Mouse (Mus musculus): ENCODE data around the gene Arhgap24. TPM values are rescaled to one million over a fixed set of nuclear protein-coding genes. Genes with fewer than 3 reads are reported as not detected.

Gene Arhgap24
- polyA plus RNA-seq, 1 experiment from 2014 or later = 14.8 TPM

- no peak for DNase-seq (ENCODE audit: low spot score)
- Histone ChIP-seq H3K4me1 (replicated peaks; ENCODE audit: control insufficient read depth, insufficient read depth, low read length) (peaks cover 24% of the 10 kb centered on the region), H3K9me3 (ENCODE audit: control insufficient read depth, low read length) (no peaks in the 10 kb centered on the region), H3K27me3 (replicated peaks; ENCODE audit: control insufficient read depth, insufficient read depth, low read length) (no peaks in the 10 kb centered on the region), H3K36me3 (ENCODE audit: control insufficient read depth, insufficient read depth, low read length) (no peaks in the 10 kb centered on the region), H3K4me2 (ENCODE audit: low read length) (no peak overlapping the region), H3K9ac (ENCODE audit: low read length) (no peak overlapping the region), H3K27ac (ENCODE audit: low read depth) (no peak overlapping the region), H3K4me3 (ENCODE audit: low read depth, low read length) (no peak overlapping the region)
- ATAC-seq (replicated peaks; ENCODE audit: low FRiP score, low TSS enrichment, low read depth) = no peak
- whole genome bisulfite sequencing = 79% methylated on average over 10 of the region's 10 CpGs
These were observed 284.5 kb downstream of the Arhgap24 start for GRCm38 (mm10) chr5:102765694-102766093.

GRCm38 (mm10) chr5:102766311-102767057 lies 285.3 kb downstream of the Arhgap24 start:
- Histone ChIP-seq H3K4me3 (ENCODE audit: low read depth, low read length) (no peak overlapping the region), H3K4me1 (replicated peaks; ENCODE audit: control insufficient read depth, insufficient read depth, low read length) (peaks cover 30% of the 10 kb centered on the region), H3K36me3 (ENCODE audit: control insufficient read depth, insufficient read depth, low read length) (no peaks in the 10 kb centered on the region), H3K9ac (ENCODE audit: low read length) (no peak overlapping the region), H3K4me2 (ENCODE audit: low read length) (no peak overlapping the region), H3K9me3 (ENCODE audit: control insufficient read depth, low read length) (no peaks in the 10 kb centered on the region), H3K27ac (ENCODE audit: low read depth) (no peak overlapping the region), H3K27me3 (replicated peaks; ENCODE audit: control insufficient read depth, insufficient read depth, low read length) (no peaks in the 10 kb centered on the region)
- DNase-seq (ENCODE audit: low spot score) (no peak), ATAC-seq (replicated peaks; ENCODE audit: low FRiP score, low TSS enrichment, low read depth) (no peak)
- 85% methylated on average over 6 of the region's 6 CpGs for WGBS

DNA sequence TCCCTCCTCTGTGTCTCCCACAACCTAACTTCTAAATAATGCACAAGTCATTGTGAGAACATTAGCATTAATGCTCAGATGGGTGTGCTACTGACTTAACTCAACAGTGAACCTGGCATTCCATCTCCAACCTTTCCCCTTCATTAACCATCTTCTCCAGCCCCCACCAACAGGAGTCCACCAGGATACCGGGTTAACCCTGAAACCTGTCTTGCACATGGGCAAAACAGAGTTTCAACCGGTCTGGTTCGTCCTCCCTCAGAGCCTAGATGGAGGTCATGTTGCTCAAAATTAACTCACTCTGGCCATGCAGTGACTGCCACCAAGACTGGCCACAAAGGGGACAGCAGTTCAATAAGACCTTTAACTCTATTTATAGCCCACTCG lies 285.9 kb downstream of the Arhgap24 start:
- H3K27me3 ChIP-seq (replicated peaks; ENCODE audit: control insufficient read depth, insufficient read depth, low read length) = no peaks in the 10 kb centered on the region
- DNase-seq (ENCODE audit: low spot score) (no peak), ATAC-seq (replicated peaks; ENCODE audit: low FRiP score, low TSS enrichment, low read depth) (no peak)
- 83% methylated on average over 4 of the region's 4 CpGs for WGBS
- no peak overlapping the region for H3K4me3 ChIP-seq (ENCODE audit: low read depth, low read length)
- H3K27ac ChIP-seq (ENCODE audit: low read depth) = no peak overlapping the region
- H3K36me3 ChIP-seq (ENCODE audit: control insufficient read depth, insufficient read depth, low read length) = no peaks in the 10 kb centered on the region
- H3K9ac ChIP-seq (ENCODE audit: low read length) = no peak overlapping the region
- no peaks in the 10 kb centered on the region for H3K9me3 ChIP-seq (ENCODE audit: control insufficient read depth, low read length)
- no peak overlapping the region for H3K4me2 ChIP-seq (ENCODE audit: low read length)
- H3K4me1 ChIP-seq (replicated peaks; ENCODE audit: control insufficient read depth, insufficient read depth, low read length) = peaks cover 30% of the 10 kb centered on the region

GRCm38 (mm10) chr5:102767822-102768221 lies 286.6 kb downstream of the Arhgap24 start:
- WGBS = 69% methylated on average over 7 of the region's 7 CpGs
- Histone ChIP-seq H3K9ac (ENCODE audit: low read length) (no peak overlapping the region), H3K27ac (ENCODE audit: low read depth) (no peak overlapping the region)

DNA sequence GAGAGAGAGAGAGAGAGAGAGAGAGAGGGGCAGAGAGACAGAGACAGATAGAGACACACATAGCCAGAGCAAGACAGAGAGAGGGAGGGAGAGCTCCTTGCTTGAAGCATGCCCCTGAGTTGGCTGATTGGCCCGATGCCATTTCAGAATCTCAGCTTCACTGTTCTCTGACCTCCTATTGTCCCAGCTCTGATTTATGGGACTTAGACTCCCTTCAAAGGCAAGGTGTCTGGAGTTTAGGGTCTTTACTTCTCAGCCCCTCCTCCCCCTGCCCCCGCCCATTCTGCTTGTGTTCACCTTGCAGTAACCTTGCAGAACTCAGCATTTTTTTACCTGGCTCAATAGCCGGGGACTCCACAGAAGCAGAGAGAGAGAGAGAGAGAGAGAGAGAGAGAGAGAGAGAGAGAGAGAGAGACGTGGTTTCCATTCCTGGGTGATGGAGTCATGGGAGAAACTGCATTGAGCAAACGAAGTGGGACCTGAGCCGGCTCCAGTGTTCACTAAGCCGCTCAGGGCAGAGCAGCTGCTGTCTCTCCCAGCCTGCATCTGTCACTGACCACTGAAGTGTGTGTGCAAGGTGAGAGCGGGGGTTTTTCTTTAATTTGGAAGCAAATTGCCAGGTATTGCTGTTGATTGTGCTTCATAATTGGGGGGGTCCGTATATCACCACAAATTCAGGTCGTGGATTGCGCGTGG lies 287.3 kb downstream of the Arhgap24 start:
- Histone ChIP-seq H3K27ac (ENCODE audit: low read depth) (no peak overlapping the region), H3K27me3 (replicated peaks; ENCODE audit: control insufficient read depth, insufficient read depth, low read length) (no peaks in the 10 kb centered on the region), H3K36me3 (ENCODE audit: control insufficient read depth, insufficient read depth, low read length) (no peaks in the 10 kb centered on the region), H3K4me2 (ENCODE audit: low read length) (peak overlapping the region; percentile 34), H3K9ac (ENCODE audit: low read length) (0 out of 2 replicates have a peak overlapping the region, but pooled peaks have one; percentile 13), H3K9me3 (ENCODE audit: control insufficient read depth, low read length) (no peaks in the 10 kb centered on the region), H3K4me3 (ENCODE audit: low read depth, low read length) (no peak overlapping the region), H3K4me1 (replicated peaks; ENCODE audit: control insufficient read depth, insufficient read depth, low read length) (peaks cover 25% of the 10 kb centered on the region; the same call in 1 of the 2 replicates)
- ATAC-seq (replicated peaks; ENCODE audit: low FRiP score, low TSS enrichment, low read depth) (peak; percentile 83; the same call in 1 of the 2 replicates), DNase-seq (ENCODE audit: low spot score) (no peak)
- WGBS = 20% methylated on average over 12 of the region's 12 CpGs

More at GRCm38 (mm10) chr5:102767822-102768221, 286.6 kb downstream of the Arhgap24 start:
- H3K27me3 ChIP-seq (replicated peaks; ENCODE audit: control insufficient read depth, insufficient read depth, low read length) = no peaks in the 10 kb centered on the region
- DNase-seq (ENCODE audit: low spot score) = no peak
- H3K36me3 ChIP-seq (ENCODE audit: control insufficient read depth, insufficient read depth, low read length) = no peaks in the 10 kb centered on the region
- peaks cover 25% of the 10 kb centered on the region for H3K4me1 ChIP-seq (replicated peaks; ENCODE audit: control insufficient read depth, insufficient read depth, low read length)
- H3K9me3 ChIP-seq (ENCODE audit: control insufficient read depth, low read length) = no peaks in the 10 kb centered on the region
- no peak overlapping the region for H3K4me2 ChIP-seq (ENCODE audit: low read length)
- no peak for ATAC-seq (replicated peaks; ENCODE audit: low FRiP score, low TSS enrichment, low read depth)
- H3K4me3 ChIP-seq (ENCODE audit: low read depth, low read length) = no peak overlapping the region

DNA sequence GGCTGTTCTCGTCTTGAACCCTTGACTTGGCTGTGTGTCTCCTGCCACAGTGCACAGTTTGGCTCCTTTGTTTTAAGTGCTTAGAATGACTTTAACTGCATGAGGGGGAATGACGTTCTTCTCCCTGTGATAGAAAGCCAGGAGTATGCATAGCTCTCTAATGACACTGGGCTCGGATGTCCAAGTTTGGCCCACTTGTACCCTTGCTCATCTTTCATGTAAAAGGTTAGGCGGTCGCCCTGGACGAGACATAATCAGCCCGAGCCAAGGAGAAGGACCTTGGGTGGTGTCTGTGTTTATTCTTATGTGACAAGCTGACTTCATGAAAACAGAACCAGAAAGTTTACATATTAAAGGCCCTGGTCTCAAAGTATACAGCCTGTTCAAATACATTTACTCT lies 289.4 kb downstream of the Arhgap24 start:
- no peak for DNase-seq (ENCODE audit: low spot score)
- H3K27me3 ChIP-seq (replicated peaks; ENCODE audit: control insufficient read depth, insufficient read depth, low read length) = no peaks in the 10 kb centered on the region
- WGBS = 39% methylated on average over 7 of the region's 7 CpGs
- no peak overlapping the region for H3K27ac ChIP-seq (ENCODE audit: low read depth)
- ATAC-seq (replicated peaks; ENCODE audit: low FRiP score, low TSS enrichment, low read depth) = no peak
- H3K4me2 ChIP-seq (ENCODE audit: low read length) = no peak overlapping the region
- no peak overlapping the region for H3K4me3 ChIP-seq (ENCODE audit: low read depth, low read length)
- no peaks in the 10 kb centered on the region for H3K9me3 ChIP-seq (ENCODE audit: control insufficient read depth, low read length)
- no peaks in the 10 kb centered on the region for H3K36me3 ChIP-seq (ENCODE audit: control insufficient read depth, insufficient read depth, low read length)
- peaks cover 25% of the 10 kb centered on the region; the same call in 1 of the 2 replicates for H3K4me1 ChIP-seq (replicated peaks; ENCODE audit: control insufficient read depth, insufficient read depth, low read length)
- H3K9ac ChIP-seq (ENCODE audit: low read length) = no peak overlapping the region

- no peak for DNase-seq (ENCODE audit: low spot score)
- Histone ChIP-seq H3K4me2 (ENCODE audit: low read length) (no peak overlapping the region), H3K9me3 (ENCODE audit: control insufficient read depth, low read length) (no peaks in the 10 kb centered on the region), H3K4me3 (ENCODE audit: low read depth, low read length) (no peak overlapping the region), H3K4me1 (replicated peaks; ENCODE audit: control insufficient read depth, insufficient read depth, low read length) (peaks cover 11% of the 10 kb centered on the region; the same call in 1 of the 2 replicates), H3K36me3 (ENCODE audit: control insufficient read depth, insufficient read depth, low read length) (no peaks in the 10 kb centered on the region), H3K9ac (ENCODE audit: low read length) (no peak overlapping the region), H3K27me3 (replicated peaks; ENCODE audit: control insufficient read depth, insufficient read depth, low read length) (no peaks in the 10 kb centered on the region), H3K27ac (ENCODE audit: low read depth) (no peak overlapping the region)
- WGBS = 44% methylated on average over 4 of the region's 4 CpGs
- ATAC-seq (replicated peaks; ENCODE audit: low FRiP score, low TSS enrichment, low read depth) = no peak
These were observed 293.3 kb downstream of the Arhgap24 start for GRCm38 (mm10) chr5:102774500-102774899.

DNA sequence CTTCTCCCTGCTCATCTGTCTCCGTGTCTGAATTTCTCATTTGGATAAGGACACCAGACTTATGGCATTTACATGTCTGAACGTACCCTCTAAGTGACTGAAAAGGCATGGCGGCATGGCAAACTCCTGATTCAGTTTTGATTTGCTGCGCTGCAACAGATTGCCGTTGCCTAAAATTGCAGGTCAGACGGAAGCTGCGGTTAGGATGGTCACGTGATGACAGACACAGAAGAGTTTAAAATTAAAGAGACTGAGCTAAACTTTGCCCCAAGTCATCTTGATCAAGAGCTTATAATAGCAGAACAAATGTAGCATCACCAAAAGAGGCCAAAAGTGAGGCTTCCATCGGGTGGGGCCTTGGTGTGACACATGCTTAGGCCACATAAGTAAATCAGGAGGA lies 296.1 kb downstream of the Arhgap24 start:
- H3K27ac ChIP-seq (ENCODE audit: low read depth) = no peak overlapping the region
- 94% methylated on average over 9 of the region's 9 CpGs for WGBS
- H3K4me1 ChIP-seq (replicated peaks; ENCODE audit: control insufficient read depth, insufficient read depth, low read length) = no peaks in the 10 kb centered on the region
- DNase-seq (ENCODE audit: low spot score) = no peak
- ATAC-seq (replicated peaks; ENCODE audit: low FRiP score, low TSS enrichment, low read depth) = no peak
- no peaks in the 10 kb centered on the region for H3K9me3 ChIP-seq (ENCODE audit: control insufficient read depth, low read length)
- no peak overlapping the region for H3K4me3 ChIP-seq (ENCODE audit: low read depth, low read length)
- no peak overlapping the region for H3K4me2 ChIP-seq (ENCODE audit: low read length)
- H3K9ac ChIP-seq (ENCODE audit: low read length) = no peak overlapping the region
- H3K27me3 ChIP-seq (replicated peaks; ENCODE audit: control insufficient read depth, insufficient read depth, low read length) = no peaks in the 10 kb centered on the region
- H3K36me3 ChIP-seq (ENCODE audit: control insufficient read depth, insufficient read depth, low read length) = no peaks in the 10 kb centered on the region
